Mouse (Mus musculus) heart, adult 2 months (tissue): Measurements from ENCODE around the gene Kcnip4. TPM values are rescaled to one million over a fixed set of nuclear protein-coding genes. Genes with fewer than 3 reads are reported as not detected.

Experiments used
- DNase-seq, 2 experiments: peaks; one replicate each; pipeline ENCODE4 v3.0.0; 2021
- H3K27ac ChIP-seq: fragments of 200-600 bp; 2 replicates; pipeline ENCODE4 v1.8.1; 2022
- H3K27me3 ChIP-seq: fragments of 200-500 bp; 2 replicates; pipeline ENCODE4 v1.6.1; 2012; ENCODE audit warnings: mild to moderate bottlenecking, low read length, inconsistent platforms, mixed read lengths; ENCODE audit not compliant: control insufficient read depth, insufficient read depth
- H3K36me3 ChIP-seq: fragments of 200-500 bp; 2 replicates; pipeline ENCODE4 v1.6.1; 2012; ENCODE audit warnings: low read length, inconsistent platforms; ENCODE audit not compliant: control insufficient read depth, insufficient read depth
- H3K4me1 ChIP-seq: fragments of 200-500 bp; 2 replicates; pipeline ENCODE4 v1.6.1; 2011; ENCODE audit warnings: low read length; ENCODE audit not compliant: control insufficient read depth, insufficient read depth
- H3K4me3 ChIP-seq: fragments of 200-600 bp; 2 replicates; pipeline ENCODE4 v1.8.1; 2022
- H3K79me2 ChIP-seq: fragments of 200-500 bp; replicated peaks from 2 replicates; pipeline ENCODE4 v1.6.1; 2012; ENCODE audit warnings: mild to moderate bottlenecking, inconsistent platforms, low read length, moderate library complexity, mixed read lengths; ENCODE audit not compliant: control insufficient read depth, insufficient read depth
- H3K9ac ChIP-seq: fragments of 200-500 bp; 2 replicates; pipeline ENCODE4 v1.6.1; 2012; ENCODE audit warnings: low read depth, mild to moderate bottlenecking, control low read depth, inconsistent platforms, low read length, mixed read lengths
- CTCF ChIP-seq: fragments of 200-600 bp; IDR thresholded peaks from 2 replicates; pipeline ENCODE4 v1.8.1; 2022; ENCODE audit warnings: antibody characterized with exemption, mild to moderate bottlenecking, moderate library complexity
- EP300 ChIP-seq: fragments of 200-500 bp; IDR thresholded peaks from 2 replicates; pipeline ENCODE4 v1.6.1; 2011; ENCODE audit warnings: low read depth, low read length, control low read depth; ENCODE audit not compliant: insufficient read depth
- POLR2A ChIP-seq: fragments of 200-500 bp; IDR thresholded peaks from 2 replicates; pipeline ENCODE4 v1.6.1; 2011; ENCODE audit warnings: mild to moderate bottlenecking, low read depth, low read length, control low read depth; ENCODE audit not compliant: insufficient read depth
- WGBS: fragments of 180-500 bp; shearing (Covaris S2); methylation state at CpG from one replicate; pipeline ENCODE4 v1.1.7; 2018; 5-methylcytosine and 5-hydroxymethylcytosine counted together
- intact Hi-C: fragments of 180-260 bp; cut with DNase I; formaldehyde crosslinking; loops from one replicate; pipeline ENCODE4 v1.15.1; 2025
- polyA plus RNA-seq: library from polyadenylated mRNA; depleted of rRNA; stranded (reverse); fragments of >200 nt; gene quantifications from 2 replicates; pipeline ENCODE4 v1.2.3, GENCODE M21; 2012
- total RNA-seq, 2 experiments: library from RNA; stranded (reverse); gene quantifications; 2 replicates each; pipeline ENCODE4 v1.2.3; 2021

Kcnip4 gene
- total and polyA plus RNA-seq, 3 experiments = 0.10 TPM; not detected in 2

DNA sequence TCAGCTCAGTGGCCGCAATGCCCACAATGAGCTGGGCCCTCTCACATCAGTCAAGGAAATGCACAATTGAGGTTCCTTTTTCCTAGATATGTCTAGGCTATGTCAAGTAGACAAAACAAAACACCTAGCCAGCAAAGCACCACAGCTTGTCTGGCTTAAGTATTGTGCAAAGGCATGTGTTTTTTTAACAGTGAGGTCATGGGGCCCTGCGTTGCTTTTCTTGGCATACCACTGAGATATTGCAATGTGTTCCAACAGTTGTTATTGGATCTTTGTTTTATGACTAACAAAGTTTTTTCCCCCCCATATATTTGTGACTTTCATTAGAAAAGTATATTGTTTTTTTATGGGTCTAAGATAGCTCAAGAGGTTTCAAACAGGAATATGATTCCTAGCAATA, 1105.0 kb downstream of the Kcnip4 start:
- WGBS = 66% methylated on average over 2 of the region's 2 CpGs
- H3K79me2 ChIP-seq = no peaks in the 10 kb centered on the region
- no peaks in the 10 kb centered on the region for H3K36me3 ChIP-seq
- TF ChIP-seq POLR2A = no peak
- TF ChIP-seq EP300 = no peak
- no peak for TF ChIP-seq CTCF
- H3K4me3 ChIP-seq = no peak overlapping the region
- DNase-seq = no peak
- no peaks in the 10 kb centered on the region for H3K27me3 ChIP-seq
- intact Hi-C loops = no loop called here
- H3K9ac ChIP-seq = no peak overlapping the region
- H3K4me1 ChIP-seq = no peaks in the 10 kb centered on the region
- H3K27ac ChIP-seq = no peak overlapping the region

GRCm38 (mm10) chr5:48412261-48412660, 1112.4 kb downstream of the Kcnip4 start:
- H3K36me3 ChIP-seq = no peaks in the 10 kb centered on the region; the same call in 1 of the 2 replicates
- H3K9ac ChIP-seq = no peak overlapping the region
- no peak overlapping the region for H3K27ac ChIP-seq
- no peaks in the 10 kb centered on the region for H3K4me1 ChIP-seq
- no peaks in the 10 kb centered on the region for H3K79me2 ChIP-seq
- no peak for TF ChIP-seq EP300
- TF ChIP-seq CTCF = no peak
- no peak for TF ChIP-seq POLR2A
- no peak for DNase-seq
- no peak overlapping the region for H3K4me3 ChIP-seq
- no peaks in the 10 kb centered on the region for H3K27me3 ChIP-seq
- intact Hi-C loops = no loop called here
- WGBS = 97% methylated on average over 4 of the region's 4 CpGs

DNA sequence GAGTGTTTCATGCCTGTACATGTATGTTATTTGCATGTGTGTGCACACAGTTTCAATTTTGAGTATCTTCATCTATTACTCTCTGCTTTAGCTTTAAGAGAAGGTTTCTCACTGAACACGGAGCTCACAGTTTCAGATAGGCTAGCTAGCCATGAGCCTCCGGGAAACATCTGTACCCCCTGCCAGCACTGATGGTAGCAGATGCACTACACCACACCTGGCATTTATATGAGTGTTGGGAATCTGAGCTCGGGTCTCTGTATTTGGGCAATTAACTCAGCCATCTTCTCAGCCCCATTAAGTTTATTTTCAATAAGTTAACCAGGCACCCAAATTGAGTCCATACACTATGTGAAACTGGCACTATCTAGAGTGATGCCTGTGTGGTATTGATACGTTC, 1113.2 kb downstream of the Kcnip4 start:
- no peak overlapping the region for H3K4me3 ChIP-seq
- no peaks in the 10 kb centered on the region; the same call in 1 of the 2 replicates for H3K36me3 ChIP-seq
- H3K9ac ChIP-seq = no peak overlapping the region
- DNase-seq = no peak
- no peaks in the 10 kb centered on the region for H3K79me2 ChIP-seq
- WGBS = 83% methylated on average over 4 of the region's 4 CpGs
- TF ChIP-seq EP300 (no peak), POLR2A (no peak), CTCF (no peak)
- H3K27me3 ChIP-seq = no peaks in the 10 kb centered on the region
- intact Hi-C loops = no loop called here
- H3K27ac ChIP-seq = no peak overlapping the region
- no peaks in the 10 kb centered on the region for H3K4me1 ChIP-seq

- intact Hi-C loops = no loop called here
- H3K27me3 ChIP-seq = no peaks in the 10 kb centered on the region
- peak in 1 of 2 experiments; percentile 3 for DNase-seq
These were observed 1114.4 kb downstream of the Kcnip4 start for GRCm38 (mm10) chr5:48410348-48410747.

GRCm38 (mm10) chr5:48408276-48408675, 1116.4 kb downstream of the Kcnip4 start:
- no peak overlapping the region for H3K4me3 ChIP-seq
- no peaks in the 10 kb centered on the region for H3K27me3 ChIP-seq
- no peak overlapping the region for H3K27ac ChIP-seq
- no peaks in the 10 kb centered on the region for H3K4me1 ChIP-seq
- WGBS = 23% methylated on average over 4 of the region's 4 CpGs
- DNase-seq = no peak
- TF ChIP-seq EP300 (no peak), CTCF (no peak), POLR2A (no peak)
- intact Hi-C loops = no loop called here
- H3K36me3 ChIP-seq = no peaks in the 10 kb centered on the region; the same call in 1 of the 2 replicates
- H3K9ac ChIP-seq = no peak overlapping the region
- no peaks in the 10 kb centered on the region for H3K79me2 ChIP-seq

More at GRCm38 (mm10) chr5:48410348-48410747, 1114.4 kb downstream of the Kcnip4 start:
- 68% methylated on average over 5 of the region's 5 CpGs for WGBS
- Histone ChIP-seq H3K4me1 (no peaks in the 10 kb centered on the region), H3K79me2 (no peaks in the 10 kb centered on the region), H3K27ac (no peak overlapping the region), H3K36me3 (no peaks in the 10 kb centered on the region; the same call in 1 of the 2 replicates), H3K9ac (no peak overlapping the region), H3K4me3 (no peak overlapping the region)
- TF ChIP-seq POLR2A = no peak

DNA sequence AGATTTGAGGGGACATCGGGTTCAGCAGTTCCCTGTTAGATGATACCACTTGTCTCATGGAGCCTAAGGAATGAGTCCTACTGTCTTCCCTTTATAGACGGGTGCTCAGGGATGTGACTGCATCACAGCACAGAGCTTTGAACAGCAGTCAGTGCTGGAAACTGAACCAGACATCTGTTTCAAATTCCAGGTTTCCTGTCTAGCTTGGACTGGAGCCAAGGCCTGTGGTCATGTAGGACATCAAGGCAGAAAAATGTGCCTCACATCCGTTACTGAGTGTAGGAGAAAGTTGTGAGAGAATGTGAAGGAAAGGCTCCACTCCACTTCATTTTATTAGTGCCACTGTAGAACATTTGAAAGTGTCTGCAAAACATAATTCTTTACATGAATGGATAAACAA, 1122.2 kb downstream of the Kcnip4 start:
- intact Hi-C loops = no loop called here
- WGBS = 51% methylated on average over 3 of the region's 3 CpGs
- Histone ChIP-seq H3K79me2 (no peaks in the 10 kb centered on the region), H3K4me3 (no peak overlapping the region), H3K36me3 (no peaks in the 10 kb centered on the region), H3K4me1 (peaks cover 1% of the 10 kb centered on the region; the same call in 1 of the 2 replicates), H3K27ac (no peak overlapping the region), H3K27me3 (no peaks in the 10 kb centered on the region), H3K9ac (no peak overlapping the region)
- peak in 1 of 2 experiments; percentile 11 for DNase-seq
- TF ChIP-seq POLR2A (no peak), CTCF (no peak), EP300 (no peak)
